Mouse (Mus musculus): ENCODE results near the gene Olfr279.
A peak's percentile ranks its signal among the peaks of the same experiment; 100 is the strongest.
"Not testable (repeated sequence)": the region's sequence is repeated elsewhere in the genome, so short reads cannot be mapped to it uniquely, and the experiment has no call there.

Olfr279 gene

DNA sequence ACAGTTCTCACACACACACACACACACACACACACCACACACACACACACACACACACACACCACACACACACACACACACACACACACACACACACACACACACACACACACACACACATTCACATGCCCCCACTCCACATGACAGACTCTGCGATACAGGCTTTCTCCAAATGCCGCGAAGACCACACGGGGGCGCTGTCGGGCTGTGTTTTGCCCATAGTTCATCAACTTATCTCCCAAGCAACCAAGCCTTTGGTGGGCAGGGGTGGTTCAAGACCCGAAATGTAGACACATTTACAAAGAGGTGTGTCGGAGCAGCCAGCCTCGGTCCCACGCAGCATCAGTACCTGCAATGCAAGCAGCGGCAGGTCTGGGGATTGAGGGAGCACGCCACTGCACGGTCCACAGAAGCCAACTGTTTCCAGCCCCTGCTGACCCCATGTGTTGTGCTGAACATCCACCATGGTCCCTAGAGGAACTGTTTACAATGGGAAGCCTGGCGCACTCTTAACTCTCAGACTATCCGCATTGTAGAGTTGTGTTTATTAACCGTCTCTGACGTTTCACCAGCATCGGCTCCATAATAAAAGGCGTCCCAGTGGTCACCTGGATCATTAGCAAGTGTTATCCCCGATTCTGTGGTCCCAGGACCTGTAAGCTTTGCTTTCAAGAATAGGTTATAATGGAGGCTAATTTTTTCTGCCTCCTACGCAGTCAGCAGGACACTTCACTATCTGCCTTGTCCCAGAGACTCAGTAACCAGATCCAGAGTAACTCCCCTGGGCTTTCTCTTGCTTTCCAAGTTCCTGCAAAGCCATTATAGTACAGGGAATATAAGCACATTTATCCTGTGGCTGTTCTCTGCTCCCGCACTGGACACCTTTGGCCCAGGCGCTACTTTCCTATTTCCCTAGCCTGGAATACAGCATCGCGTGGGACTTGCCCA lies 18.5 kb downstream of the Olfr279 start:
- DNase-seq (ENCODE audit: low read depth, low spot score), result peak; percentile 85

DNA sequence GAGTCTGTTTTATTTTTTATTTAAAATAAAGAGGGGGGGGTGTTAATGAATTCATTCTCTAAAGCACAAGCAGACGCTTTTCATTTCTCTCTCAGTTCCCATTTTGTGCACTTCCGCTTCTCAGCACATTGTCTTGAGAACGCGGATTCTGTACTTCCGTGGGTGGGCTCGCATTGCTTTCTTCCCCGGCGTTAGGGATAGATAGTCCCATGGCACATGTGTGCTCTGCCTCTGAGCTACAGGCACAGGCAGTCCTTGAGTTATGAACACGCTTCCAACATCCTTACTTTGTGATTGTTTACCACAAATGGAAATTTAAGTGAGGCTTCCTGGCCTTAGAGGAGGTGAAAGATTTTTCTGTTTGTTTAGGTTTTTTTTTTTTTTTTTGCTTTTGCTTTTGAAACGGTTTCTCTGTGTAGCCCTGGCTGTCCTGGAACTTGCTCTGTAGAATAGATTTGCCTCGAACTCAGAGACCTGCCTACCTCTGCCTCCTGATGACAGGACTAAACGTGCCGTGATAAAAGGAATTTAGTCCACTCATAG lies 19.3 kb downstream of the Olfr279 start:
- peak; percentile 43 for DNase-seq (ENCODE audit: low read depth, low spot score)

DNA sequence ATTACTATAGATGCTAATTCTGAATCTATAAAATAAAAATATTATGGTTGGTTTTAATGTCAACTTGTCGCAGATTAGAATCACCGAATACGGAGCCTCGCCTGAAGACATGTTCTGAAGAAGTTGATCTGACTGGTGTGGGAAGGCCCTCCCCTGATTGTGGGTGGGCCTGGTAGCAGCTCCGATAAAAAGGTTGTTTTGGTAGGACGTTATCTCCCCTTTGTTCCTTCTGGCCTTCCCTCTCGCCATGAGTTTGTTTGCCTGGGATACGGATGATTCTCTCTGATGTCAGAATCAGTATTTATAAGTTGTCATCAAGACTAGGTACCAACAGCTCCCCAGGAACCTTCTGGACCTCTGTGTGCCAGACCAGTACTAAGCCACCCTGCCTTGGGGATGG lies 20.0 kb downstream of the Olfr279 start:
- DNase-seq (ENCODE audit: low read depth, low spot score), result no peak

DNA sequence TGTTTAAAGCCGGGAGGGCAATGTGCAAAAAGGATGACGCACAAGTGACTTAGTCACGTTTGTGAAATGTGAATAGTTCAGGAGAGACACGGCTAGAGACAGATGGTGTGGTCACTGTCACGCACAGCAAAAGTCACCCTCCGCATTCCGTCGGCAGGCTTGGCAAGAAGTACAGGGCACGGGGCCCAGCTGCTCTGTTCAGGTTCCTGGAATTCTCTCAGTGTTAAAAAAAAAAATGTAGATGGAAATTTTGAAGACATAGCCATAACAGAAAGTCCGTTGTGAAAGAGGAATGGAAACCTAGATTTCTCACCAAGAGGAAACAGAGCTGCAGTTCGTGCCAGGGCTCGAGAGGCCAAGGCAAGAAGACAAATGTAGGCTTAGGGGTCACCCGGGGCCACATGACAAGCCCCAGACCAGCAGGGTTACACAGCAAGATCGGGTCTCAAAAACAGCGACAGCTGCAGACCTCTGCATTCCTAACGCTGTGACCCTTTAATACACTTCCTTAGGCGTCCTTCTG lies 20.7 kb downstream of the Olfr279 start:
- DNase-seq (ENCODE audit: low read depth, low spot score), result peak; percentile 87

DNA sequence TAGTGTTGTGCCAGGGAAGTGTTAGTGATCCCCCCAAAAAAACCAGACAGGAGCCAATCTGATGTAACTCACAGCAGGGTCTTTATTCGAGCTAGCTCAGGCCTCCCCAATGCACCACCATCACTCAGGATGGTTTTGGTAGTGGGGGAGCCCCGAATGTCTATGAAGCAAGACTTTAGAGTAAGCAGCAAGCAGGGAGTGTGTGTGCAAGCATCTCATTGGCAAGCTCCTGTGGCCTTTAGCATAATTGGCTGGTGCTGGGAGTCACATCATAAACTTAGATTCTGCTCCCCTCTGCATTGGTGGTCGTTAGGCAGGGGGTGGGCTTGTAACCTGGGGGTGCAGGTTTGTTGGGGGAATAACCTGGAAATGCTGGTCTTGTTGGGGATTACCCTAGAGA lies 21.5 kb downstream of the Olfr279 start:
- not testable (repeated sequence) for DNase-seq (ENCODE audit: low read depth, low spot score)

DNA sequence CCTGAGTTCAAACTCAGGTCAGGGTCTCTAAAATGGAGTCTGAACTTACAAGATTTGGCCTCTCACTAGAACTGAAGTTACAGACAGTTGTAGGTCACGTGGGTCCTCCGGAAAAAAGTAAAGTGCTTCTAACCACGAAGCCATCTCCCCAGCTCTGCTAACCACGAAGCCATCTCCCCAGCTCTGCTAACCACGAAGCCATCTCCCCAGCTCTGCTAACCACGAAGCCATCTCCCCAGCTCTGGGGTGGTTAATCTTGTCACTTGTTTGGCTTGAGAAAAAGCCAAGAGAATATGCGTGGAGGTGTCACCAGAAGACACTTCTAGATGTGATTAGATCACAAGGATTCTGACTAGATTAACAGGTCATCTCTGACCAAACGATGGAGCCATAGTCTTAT lies 21.9 kb downstream of the Olfr279 start:
- DNase-seq (ENCODE audit: low read depth, low spot score), result no peak

DNA sequence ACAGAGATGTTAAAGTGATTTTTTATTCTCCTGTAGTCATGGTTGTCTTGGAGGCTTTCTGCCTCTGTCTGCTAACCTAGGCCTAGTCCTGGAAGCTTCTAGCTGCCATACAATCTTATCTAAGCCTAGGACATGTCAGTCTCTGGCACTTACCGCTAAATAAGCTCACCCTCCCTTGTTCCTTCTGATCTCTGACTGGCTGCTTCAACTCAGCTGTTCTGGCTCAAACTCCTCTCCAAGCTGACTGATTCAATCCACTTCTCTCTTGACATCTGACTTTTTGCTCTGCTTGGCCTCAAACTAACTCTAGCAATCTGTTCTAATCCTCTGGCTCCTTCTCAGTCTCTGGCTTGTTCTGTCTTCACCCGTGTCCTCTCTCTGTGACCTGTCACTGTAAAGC lies 22.6 kb downstream of the Olfr279 start:
- DNase-seq (ENCODE audit: low read depth, low spot score), result not testable (repeated sequence)

DNA sequence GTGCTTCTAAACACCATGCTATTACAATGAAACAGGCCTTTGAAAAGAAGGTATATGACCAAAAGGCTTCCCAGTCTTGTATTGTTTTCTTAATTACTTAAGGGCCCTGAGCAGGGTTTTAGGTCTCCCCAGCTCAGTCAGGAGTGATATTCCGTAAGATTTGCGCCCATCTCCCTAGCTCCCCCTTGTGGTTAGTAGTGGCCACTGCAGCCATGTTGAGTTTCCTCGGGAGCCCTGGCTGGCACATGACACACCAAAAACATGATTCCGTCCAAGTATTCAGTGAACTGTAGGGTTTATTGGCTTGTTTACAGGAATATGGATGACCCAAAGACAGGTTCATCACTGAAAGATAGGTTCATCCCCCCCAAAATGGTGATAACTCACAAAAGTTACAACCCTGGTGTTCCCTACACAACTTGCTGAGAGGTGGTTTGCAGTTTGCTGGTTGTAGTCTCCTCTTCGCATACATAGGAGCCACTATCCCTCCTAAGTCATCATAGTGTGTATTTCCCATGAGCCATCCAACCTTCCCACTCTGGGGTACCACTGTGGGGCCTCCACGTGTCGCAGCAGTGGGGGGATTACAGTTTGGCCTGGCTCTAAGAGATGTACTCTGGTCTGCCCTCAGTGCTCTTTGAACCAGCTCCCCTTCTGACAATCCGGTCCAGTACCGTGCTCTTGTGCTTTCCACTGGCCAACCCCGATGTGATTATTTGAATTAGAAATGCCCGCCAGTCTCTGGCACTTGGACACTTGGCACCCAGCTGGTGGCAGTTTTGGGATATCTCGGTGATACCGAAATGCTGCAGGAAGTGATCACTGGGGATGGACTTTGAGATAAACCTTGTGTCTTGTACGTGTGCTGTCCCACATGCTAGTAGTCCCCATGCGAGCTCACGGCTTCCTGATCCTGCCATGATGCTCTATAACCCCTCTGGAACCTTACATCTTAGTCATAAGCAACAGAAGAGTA lies 25.5 kb downstream of the Olfr279 start:
- peak; percentile 63 for DNase-seq (ENCODE audit: low read depth, low spot score)

DNA sequence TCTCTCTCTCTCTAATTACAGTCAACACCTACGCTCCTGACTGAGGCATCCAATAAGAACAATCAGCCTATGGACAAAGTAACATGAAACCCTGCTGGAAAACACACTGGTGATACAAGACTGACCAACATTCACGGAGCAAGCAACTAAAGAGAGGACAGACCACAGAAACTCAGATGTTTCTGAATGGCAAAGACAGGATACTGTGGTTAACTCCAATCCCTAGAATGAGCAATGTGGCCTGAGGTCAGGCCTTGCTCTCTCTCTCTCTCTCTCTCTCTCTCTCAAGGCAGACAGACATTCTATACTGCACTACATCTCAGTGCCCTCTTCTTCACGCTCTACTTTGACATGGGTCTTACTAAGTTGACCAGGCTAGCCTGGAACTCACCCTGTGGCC lies 29.0 kb downstream of the Olfr279 start:
- no peak for DNase-seq (ENCODE audit: low read depth, low spot score)

DNA sequence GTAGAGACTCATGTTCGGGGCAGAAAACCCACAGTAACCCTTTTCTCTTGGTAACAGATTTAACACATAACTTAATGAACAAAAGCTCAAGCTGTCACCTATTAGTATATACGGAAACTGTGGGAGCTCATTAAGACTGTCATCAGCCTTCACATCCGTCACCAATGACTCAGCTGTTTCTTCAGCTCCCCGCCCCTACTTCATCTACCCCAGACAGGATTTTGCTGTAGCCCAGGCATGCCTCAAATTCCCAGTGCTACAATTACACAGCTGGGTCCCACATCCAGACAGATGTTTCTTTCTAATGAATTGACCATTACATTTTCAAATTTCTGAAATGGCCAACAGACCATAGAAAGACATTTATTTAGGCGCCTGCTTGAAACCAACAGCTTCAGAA lies 33.9 kb downstream of the Olfr279 start:
- peak; percentile 61 for DNase-seq (ENCODE audit: low read depth, low spot score)

DNA sequence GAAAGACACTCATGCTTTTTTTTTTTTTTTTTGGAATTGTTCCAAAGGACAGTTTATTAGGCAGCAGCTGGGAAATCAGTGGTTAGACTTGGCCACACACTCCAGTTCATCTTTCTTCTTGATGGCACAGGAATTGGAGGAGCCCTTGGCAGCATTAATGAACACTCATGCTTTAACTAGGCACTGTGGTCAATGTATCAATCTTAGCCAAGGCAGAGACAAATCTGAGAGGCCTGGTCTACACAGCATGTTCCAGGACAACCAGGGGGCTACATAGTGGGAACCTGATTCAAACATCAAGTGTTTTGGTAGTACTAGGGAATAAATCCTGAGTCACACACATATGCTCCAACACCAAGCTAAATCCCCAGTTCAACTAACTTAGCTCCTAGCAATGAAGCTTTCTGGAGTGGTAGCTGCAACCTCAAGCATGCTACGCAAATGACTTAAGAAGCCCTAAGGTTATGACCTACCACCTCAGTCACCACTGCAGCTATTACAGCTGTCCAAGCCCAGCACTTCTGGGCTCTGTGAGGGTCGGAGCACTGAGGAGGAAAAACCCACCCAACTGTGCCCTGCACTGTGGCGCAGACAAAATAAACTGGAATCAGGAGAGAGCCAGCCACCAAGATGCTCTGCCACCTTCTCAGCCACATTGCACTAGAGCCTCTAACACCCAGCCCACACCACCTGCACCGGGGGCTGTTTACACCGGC lies 35.0 kb downstream of the Olfr279 start:
- DNase-seq (ENCODE audit: low read depth, low spot score), result no peak

DNA sequence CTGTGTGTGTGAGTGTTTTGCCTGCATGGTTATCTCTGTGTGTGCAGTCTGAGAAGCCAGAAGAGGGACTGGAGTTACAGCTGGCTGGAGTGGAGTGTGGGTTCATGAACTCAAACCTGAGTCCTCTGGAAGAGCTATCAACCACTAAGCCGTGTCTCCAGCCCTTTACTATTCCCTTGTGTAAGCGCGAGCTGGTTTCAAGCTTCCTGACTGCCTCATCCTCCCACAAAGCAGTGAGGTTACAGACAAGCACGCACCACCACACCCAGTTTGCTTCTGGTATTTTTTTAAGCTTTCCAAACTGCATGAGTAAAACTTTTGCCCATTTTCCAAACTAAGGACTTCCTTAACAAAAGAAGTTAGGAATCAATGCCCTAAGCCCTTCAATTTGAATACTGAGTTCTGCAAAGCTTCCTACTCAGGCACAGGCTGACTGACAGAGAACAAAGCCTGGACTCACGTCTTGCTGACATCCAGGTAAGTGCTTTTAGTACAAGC lies 35.9 kb downstream of the Olfr279 start:
- no peak for DNase-seq (ENCODE audit: low read depth, low spot score)

DNA sequence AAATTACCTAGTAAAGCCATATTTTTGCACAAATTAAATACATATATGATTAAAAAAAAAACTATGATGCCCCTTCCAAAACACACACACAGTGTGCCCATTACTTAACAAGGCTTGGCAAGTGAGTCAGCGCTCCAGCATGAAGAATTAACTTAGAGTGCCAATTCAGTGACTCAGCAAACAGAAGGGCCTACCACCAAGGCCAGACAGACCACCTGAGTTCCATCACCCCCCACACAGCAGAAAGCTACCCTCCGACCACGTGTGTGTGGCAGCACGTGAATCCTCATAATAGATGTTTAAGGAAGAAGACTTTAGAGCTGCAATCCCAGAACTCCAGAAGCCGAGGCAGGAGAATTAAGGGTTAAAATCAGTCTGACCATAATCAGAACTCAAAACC lies 40.1 kb downstream of the Olfr279 start:
- peak; percentile 73 for DNase-seq (ENCODE audit: low read depth, low spot score)

DNA sequence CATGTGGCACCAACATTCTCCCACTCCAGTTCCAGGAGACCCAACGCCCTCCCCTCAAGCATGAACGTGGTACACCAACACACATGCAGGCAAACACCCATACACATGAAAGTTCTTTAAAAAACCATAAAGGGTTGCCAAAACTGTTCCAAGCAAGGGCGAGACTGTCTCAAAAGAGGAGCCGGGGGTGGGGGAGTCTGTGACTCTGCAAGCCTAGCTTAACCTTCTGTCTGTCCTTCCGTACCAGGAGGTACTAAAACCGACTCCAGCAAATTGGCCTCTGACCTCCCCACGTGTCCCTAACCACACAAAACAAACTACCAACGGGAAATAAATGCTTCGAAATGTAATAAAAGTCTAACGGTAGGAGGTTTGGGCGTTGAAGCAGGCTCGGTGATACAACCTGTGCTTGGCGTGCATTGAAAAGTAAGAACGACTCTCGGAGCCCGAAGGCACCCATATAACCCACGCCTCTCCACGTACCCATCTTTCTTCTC lies 40.9 kb downstream of the Olfr279 start:
- no peak for DNase-seq (ENCODE audit: low read depth, low spot score)

DNA sequence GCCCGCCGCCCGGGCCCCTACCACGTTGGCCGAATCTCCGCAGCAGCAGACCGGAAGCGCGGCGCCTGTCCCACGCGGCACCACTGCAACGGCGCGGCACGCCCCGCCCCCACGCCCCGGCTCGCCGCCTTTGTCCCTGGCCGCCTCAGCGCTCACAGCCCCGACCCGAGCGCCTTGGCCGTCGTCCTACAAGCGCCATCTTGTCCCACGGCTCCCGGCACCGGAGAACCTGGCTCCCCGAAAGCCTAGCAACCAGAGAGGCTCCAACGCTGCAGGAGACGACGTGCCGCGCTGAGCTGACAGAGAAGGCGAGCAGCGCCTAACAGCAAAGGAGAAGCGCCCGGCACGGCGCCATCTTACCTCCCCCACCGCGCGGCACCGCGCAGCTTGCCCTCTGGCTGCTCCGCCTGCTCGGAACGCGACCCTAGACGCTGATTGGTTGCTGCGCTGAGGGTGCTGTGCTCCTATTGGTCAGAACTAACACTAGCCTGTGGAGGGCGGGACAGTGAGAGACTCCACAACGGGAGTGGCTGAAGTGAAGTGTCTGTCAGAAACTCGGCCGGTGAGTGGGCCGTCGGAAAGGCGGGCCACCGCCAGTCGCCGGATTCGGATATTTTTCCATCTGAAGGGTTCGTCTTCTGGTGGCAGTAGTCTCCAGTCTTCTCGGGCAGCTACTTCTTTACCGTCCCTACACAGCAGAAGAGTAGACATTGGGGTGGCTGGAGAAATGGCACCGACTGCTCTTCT lies 41.9 kb downstream of the Olfr279 start, which contains the start of gene Kansl2:
Gene Kansl2, minus strand, starts transcription at position 384 of the 747 bp plus-strand sequence.
- peak; percentile 100 for DNase-seq (ENCODE audit: low read depth, low spot score)

DNA sequence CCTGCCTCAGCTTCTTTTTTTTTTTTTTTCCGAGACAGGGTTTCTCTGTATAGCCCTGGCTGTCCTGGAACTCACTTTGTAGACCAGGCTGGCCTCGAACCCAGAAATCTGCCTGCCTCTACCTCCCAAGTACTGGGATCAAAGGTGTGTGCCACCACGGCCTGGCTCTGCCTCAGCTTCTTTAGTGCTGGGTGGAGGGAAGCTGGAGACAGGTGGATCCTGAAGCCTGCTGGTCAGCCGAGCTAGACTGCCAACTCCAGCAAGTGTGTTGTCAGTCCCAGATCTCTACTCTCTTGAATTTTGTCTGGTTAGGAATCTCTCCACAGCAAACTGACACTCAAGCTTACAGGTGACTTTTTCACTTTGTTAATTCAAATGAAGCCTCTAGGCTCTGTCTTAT lies 43.7 kb downstream of the Olfr279 start:
- no peak for DNase-seq (ENCODE audit: low read depth, low spot score)

DNA sequence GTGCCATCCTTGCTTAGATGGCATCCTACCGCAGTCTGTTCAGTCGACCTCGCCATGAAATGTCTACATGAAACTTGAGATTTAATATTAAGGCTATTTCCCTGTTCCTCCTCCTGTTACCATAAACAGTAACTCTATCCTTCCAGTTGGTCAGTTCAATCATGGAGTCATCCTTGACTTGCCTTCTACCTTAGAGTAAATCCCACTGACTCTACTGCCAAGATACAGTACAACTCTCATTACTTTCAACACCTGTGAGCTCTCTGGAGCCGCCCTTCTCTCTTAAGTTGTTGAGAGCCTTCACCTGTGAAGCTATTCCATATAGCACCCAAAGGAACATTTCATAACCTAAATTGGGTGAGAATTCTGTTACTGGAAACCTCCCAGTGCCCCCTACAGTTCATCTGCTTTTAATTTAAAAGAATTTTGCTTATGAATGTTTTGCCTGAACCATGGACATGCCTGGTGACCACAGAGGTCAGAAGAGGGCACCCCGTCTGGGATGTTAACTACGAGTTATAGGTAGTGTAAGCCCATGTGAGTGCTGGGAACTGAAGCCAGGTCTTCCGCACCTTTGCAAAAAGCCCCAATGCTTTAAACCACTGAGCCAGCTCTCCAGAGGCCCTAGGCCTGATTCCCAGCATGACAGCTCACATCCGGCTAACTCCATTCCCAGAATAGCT lies 44.8 kb downstream of the Olfr279 start:
- no peak for DNase-seq (ENCODE audit: low read depth, low spot score)

DNA sequence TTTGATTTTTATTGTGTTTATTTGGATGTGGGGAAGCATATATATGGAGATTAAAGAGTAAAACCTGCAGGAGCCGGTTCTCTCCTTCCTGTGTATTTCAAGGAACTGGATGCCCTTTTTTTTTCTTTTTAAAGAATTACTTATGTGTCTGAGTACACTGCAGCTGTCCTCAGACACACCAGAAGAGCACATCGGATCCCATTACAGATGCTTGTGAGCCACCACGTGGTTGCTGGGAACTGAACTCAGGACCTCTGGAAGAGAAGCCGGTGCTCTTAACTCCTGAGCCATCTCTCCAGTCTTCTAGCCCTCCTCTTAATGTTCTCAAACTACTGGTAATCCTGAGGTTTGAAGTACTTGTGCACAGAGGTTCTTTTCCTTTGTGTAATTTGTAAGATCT lies 45.7 kb downstream of the Olfr279 start:
- DNase-seq (ENCODE audit: low read depth, low spot score), result no peak

DNA sequence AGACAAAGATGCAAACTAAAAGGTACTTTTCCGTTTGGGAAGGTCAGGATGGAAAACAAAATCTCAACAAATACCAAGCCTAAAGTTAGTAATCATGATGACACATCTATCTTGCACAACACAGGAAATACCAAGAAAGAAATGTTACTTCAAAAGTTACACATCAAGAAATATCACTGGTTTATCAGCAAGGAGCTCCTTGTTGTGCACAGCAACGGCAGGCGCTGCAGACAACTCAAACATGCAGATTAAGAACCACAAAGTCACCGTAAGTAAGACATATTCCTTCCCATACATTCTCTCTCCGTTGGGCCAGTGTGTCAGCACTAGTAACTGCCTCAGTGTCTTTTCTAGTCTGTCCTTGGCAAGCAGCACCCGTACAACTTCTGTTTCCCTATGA lies 48.9 kb downstream of the Olfr279 start:
- DNase-seq (ENCODE audit: low read depth, low spot score), result no peak
